Mouse (Mus musculus) liver, embryonic 15.5 days (tissue): ENCODE measurements around the gene Sorcs2. TPM values are rescaled to one million over a fixed set of nuclear protein-coding genes. Genes with fewer than 3 reads are reported as not detected.
"Not testable (repeated sequence)": the region's sequence is repeated elsewhere in the genome, so short reads cannot be mapped to it uniquely, and the experiment has no call there.

Experiments
- ATAC-seq: fragments of 200-750 bp; cut with Nextera tagmentation; 2 replicates; pipeline ENCODE4 v1.8.0; 2017; ENCODE audit warnings: moderate number of reproducible peaks, mild to moderate bottlenecking, moderate library complexity; ENCODE audit not compliant: insufficient read depth
- H3K27ac ChIP-seq: fragments of 300-500 bp; sonication (generic); replicated peaks from 2 replicates; pipeline ENCODE4 v1.5.1; 2015; ENCODE audit warnings: mild to moderate bottlenecking, inconsistent platforms
- H3K27me3 ChIP-seq: fragments of 300-500 bp; sonication (generic); 2 replicates; pipeline ENCODE4 v1.6.1; 2015; ENCODE audit warnings: mild to moderate bottlenecking, inconsistent platforms
- H3K36me3 ChIP-seq: fragments of 300-500 bp; sonication (generic); replicated peaks from 2 replicates; pipeline ENCODE4 v1.6.1; 2015; ENCODE audit warnings: moderate library complexity, mild to moderate bottlenecking, inconsistent platforms
- H3K4me1 ChIP-seq: fragments of 300-500 bp; sonication (generic); replicated peaks from 2 replicates; pipeline ENCODE4 v1.6.1; 2015; ENCODE audit warnings: inconsistent platforms
- H3K4me2 ChIP-seq: fragments of 300-500 bp; sonication (generic); 2 replicates; pipeline ENCODE4 v1.6.1; 2015; ENCODE audit warnings: moderate library complexity, mild to moderate bottlenecking, inconsistent platforms
- H3K4me3 ChIP-seq: fragments of 300-500 bp; sonication (generic); replicated peaks from 2 replicates; pipeline ENCODE4 v1.5.1; 2015; ENCODE audit warnings: mild to moderate bottlenecking, inconsistent platforms
- H3K9ac ChIP-seq: fragments of 300-500 bp; sonication (generic); 2 replicates; pipeline ENCODE4 v1.6.1; 2015; ENCODE audit warnings: moderate library complexity, mild to moderate bottlenecking, inconsistent platforms
- H3K9me3 ChIP-seq: fragments of 300-500 bp; sonication (generic); replicated peaks from 2 replicates; pipeline ENCODE4 v1.6.1; 2016; ENCODE audit warnings: inconsistent platforms
- WGBS: fragments of 180-500 bp; shearing (Covaris S2); methylation state at CpG from one replicate; pipeline ENCODE4 v1.1.7; 2015; ENCODE audit warnings: mixed read lengths; ENCODE audit not compliant: insufficient replicate concordance; 5-methylcytosine and 5-hydroxymethylcytosine counted together
- polyA plus RNA-seq: library from polyadenylated mRNA; unstranded; fragments of >200 nt; fragmentation: Nextera tagmentation; extraction: Ambion mirVana; gene quantifications from 2 replicates; pipeline ENCODE4 v1.2.1, GENCODE M21; 2015

Gene Sorcs2
- polyA plus RNA-seq, 1 experiment from 2014 or later = 0.55 TPM

GRCm38 (mm10) chr5:36257008-36257407, 140.9 kb downstream of the Sorcs2 start:
- Histone ChIP-seq H3K27me3 (no peaks in the 10 kb centered on the region), H3K9me3 (no peaks in the 10 kb centered on the region), H3K36me3 (no peaks in the 10 kb centered on the region), H3K4me2 (no peak overlapping the region), H3K4me1 (peaks cover 7% of the 10 kb centered on the region), H3K4me3 (no peak overlapping the region), H3K27ac (no peak overlapping the region), H3K9ac (no peak overlapping the region)
- ATAC-seq = no peak
- 50% methylated on average over 5 of the region's 5 CpGs for WGBS

GRCm38 (mm10) chr5:36254642-36255516, 143.1 kb downstream of the Sorcs2 start:
- no peak overlapping the region for H3K9ac ChIP-seq
- H3K4me2 ChIP-seq = no peak overlapping the region
- H3K4me3 ChIP-seq = no peak overlapping the region
- H3K4me1 ChIP-seq = peaks cover 3% of the 10 kb centered on the region
- H3K9me3 ChIP-seq = no peaks in the 10 kb centered on the region
- H3K27me3 ChIP-seq = no peaks in the 10 kb centered on the region
- no peak for ATAC-seq
- H3K27ac ChIP-seq = no peak overlapping the region
- 62% methylated on average over 18 of the region's 18 CpGs for WGBS
- no peaks in the 10 kb centered on the region for H3K36me3 ChIP-seq

DNA sequence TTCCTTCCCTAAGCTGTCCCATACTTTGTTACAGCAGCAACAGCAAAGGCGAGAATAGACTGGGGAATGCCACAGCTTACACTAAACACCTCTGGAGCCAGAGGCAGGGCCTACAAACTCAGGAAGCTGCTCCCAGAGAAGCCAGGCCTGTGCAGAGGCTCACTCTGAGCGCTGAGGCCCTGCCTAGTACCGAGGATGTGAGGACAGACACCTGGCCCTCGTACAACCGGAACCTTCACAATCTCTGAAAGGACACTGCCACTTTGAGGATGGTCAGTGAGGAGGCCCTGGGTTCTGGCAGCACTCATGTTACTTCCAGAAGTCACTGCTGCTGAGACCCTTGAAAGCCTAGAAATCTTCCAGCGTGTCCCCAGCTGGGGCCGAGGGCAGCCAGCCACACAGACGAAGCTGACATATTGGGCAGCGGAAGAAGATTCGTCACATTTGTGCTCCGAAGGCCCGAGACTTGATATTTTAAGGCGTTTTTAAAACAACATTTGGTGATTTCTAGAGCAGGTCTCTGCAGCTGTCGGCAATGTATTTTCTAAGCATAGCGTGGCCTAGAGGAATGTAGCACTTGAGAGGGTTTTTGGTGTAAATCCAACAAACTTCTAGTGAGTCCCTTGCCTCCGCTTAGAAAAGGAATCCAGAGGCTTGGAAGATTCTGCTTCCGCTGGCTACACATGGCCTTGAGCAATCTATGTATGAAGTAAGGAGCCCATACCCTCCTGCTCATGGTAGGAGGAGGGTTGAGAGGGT, 145.0 kb downstream of the Sorcs2 start:
- Histone ChIP-seq H3K4me2 (no peak overlapping the region), H3K27me3 (no peaks in the 10 kb centered on the region), H3K9me3 (no peaks in the 10 kb centered on the region), H3K27ac (no peak overlapping the region), H3K36me3 (no peaks in the 10 kb centered on the region), H3K9ac (no peak overlapping the region), H3K4me3 (no peak overlapping the region), H3K4me1 (no peaks in the 10 kb centered on the region)
- 72% methylated on average over 17 of the region's 17 CpGs for WGBS
- ATAC-seq = no peak

DNA sequence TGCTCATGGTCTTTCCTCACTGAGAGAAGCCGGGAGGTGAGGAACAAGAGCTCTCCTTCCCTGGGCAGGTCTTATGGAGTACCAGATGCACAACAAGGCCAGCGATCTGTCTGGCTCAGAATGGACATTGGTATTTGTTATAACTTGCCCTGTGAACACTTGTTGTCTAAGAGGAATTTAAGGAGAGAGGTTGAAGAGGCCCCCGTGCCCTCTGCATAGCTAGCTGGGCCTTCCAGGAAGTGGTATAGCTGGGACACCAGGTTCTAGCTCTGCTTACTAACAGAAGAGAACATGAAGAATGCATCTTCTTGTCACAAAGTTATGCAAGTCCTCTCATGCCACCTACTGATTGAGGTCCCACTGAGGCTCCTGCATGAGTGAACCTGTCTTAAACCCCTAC, 149.9 kb downstream of the Sorcs2 start:
- no peaks in the 10 kb centered on the region for H3K27me3 ChIP-seq
- H3K27ac ChIP-seq = no peak overlapping the region
- no peak overlapping the region for H3K9ac ChIP-seq
- H3K4me3 ChIP-seq = no peak overlapping the region
- H3K9me3 ChIP-seq = no peaks in the 10 kb centered on the region
- no peak for ATAC-seq
- 54% methylated on average over 3 of the region's 3 CpGs for WGBS
- no peak overlapping the region for H3K4me2 ChIP-seq
- H3K4me1 ChIP-seq = no peaks in the 10 kb centered on the region
- no peaks in the 10 kb centered on the region for H3K36me3 ChIP-seq

GRCm38 (mm10) chr5:36237526-36237925, 160.4 kb downstream of the Sorcs2 start:
- not testable (repeated sequence) for H3K27ac ChIP-seq, H3K9ac ChIP-seq, H3K9me3 ChIP-seq, H3K36me3 ChIP-seq, ATAC-seq, H3K4me2 ChIP-seq, H3K27me3 ChIP-seq, H3K4me3 ChIP-seq, H3K4me1 ChIP-seq
- 84% methylated on average over 9 of the region's 10 CpGs for WGBS

DNA sequence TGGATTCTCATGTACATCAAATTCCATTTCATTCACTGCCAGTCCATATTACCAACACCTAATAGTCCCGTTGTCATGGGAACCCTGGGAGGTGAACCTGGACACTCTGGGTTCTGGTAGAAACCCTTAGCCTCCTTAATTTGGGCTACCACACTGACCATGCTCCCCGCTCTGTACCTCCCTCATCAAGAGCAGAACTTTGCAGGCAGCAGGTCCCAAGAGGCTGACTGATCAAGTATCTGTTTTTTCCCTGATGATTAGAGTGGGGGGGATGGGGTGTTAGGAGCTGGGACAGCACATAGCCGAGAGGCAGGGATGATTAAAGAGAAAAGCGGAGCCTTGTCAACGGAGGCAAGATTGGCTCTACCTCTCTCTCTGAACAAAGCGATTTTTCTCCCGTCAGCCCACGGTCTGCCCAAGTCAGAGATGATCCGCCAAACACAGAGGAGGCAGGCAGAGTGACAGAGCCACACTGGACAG, 167.6 kb downstream of the Sorcs2 start:
- H3K4me3 ChIP-seq = no peak overlapping the region
- H3K4me1 ChIP-seq = no peaks in the 10 kb centered on the region
- H3K4me2 ChIP-seq = no peak overlapping the region
- no peaks in the 10 kb centered on the region for H3K27me3 ChIP-seq
- H3K36me3 ChIP-seq = no peaks in the 10 kb centered on the region
- H3K9ac ChIP-seq = no peak overlapping the region
- WGBS = 65% methylated on average over 9 of the region's 9 CpGs
- no peaks in the 10 kb centered on the region for H3K9me3 ChIP-seq
- no peak for ATAC-seq
- no peak overlapping the region for H3K27ac ChIP-seq

DNA sequence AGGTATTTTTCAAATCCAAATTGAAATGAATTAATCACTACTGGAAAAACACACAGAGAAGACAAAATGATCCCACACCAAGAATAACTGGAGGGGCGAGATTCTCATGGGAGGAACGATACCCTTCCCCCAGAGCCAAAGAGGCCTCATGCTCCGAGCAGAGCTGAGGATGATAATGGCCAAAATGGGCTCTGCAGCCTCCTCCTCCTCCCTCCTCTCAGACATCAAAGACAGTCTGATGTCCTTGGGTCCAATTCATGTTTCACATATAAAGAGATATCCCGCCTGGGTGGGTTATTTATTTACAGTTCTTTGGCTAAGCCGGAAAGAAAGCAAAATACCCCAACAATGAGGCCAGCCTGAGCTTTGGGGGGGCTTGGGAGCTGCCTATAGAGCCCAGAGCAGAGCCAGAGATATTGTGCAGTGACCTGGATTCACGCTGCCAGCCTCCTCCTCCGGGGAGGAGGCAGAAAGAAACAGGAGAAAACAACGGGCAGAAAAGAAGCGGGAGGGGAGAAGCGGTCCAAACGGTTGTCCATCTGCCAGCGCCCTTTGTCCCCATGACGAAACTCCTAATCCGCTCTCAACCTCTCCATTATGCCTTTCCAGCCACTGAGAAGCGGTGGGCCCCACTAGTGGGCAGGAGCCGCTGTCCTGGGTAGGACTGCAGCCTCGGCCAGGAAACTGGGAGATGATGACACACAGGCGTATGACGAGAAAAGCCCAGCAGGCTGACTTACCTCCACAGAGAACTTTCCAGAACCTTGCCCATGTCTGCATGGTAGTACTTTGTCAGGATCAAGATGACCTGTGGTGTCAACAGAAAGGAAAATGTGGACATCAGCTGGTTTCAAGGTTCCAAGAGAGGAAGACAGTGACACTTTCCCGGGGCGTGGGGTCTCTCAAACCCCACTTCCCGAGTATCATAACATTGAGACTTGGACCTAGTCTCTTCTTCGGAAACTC, 169.3 kb downstream of the Sorcs2 start:
- Histone ChIP-seq H3K27ac (no peak overlapping the region), H3K27me3 (no peaks in the 10 kb centered on the region), H3K4me3 (no peak overlapping the region), H3K4me2 (no peak overlapping the region), H3K36me3 (no peaks in the 10 kb centered on the region), H3K9ac (no peak overlapping the region), H3K9me3 (no peaks in the 10 kb centered on the region), H3K4me1 (no peaks in the 10 kb centered on the region)
- 61% methylated on average over 23 of the region's 23 CpGs for WGBS
- ATAC-seq = no peak

- no peaks in the 10 kb centered on the region for H3K4me1 ChIP-seq
- no peak for ATAC-seq
- no peaks in the 10 kb centered on the region for H3K9me3 ChIP-seq
- WGBS = 53% methylated on average over 11 of the region's 11 CpGs
- H3K36me3 ChIP-seq = no peaks in the 10 kb centered on the region
- no peak overlapping the region for H3K4me2 ChIP-seq
- no peak overlapping the region for H3K27ac ChIP-seq
- H3K27me3 ChIP-seq = no peaks in the 10 kb centered on the region
- no peak overlapping the region for H3K4me3 ChIP-seq
- H3K9ac ChIP-seq = no peak overlapping the region
Measured at GRCm38 (mm10) chr5:36226296-36226695, 171.6 kb downstream of the Sorcs2 start.

GRCm38 (mm10) chr5:36225855-36226254, 172.1 kb downstream of the Sorcs2 start:
- no peak overlapping the region for H3K4me3 ChIP-seq
- no peak overlapping the region for H3K9ac ChIP-seq
- no peak overlapping the region for H3K4me2 ChIP-seq
- H3K9me3 ChIP-seq = no peaks in the 10 kb centered on the region
- H3K27ac ChIP-seq = no peak overlapping the region
- no peak for ATAC-seq
- no peaks in the 10 kb centered on the region for H3K4me1 ChIP-seq
- no peaks in the 10 kb centered on the region for H3K27me3 ChIP-seq
- WGBS = 66% methylated on average over 7 of the region's 7 CpGs
- no peaks in the 10 kb centered on the region for H3K36me3 ChIP-seq

GRCm38 (mm10) chr5:36223787-36224186, 174.2 kb downstream of the Sorcs2 start:
- Histone ChIP-seq H3K4me1 (no peaks in the 10 kb centered on the region), H3K27me3 (no peaks in the 10 kb centered on the region), H3K4me2 (no peak overlapping the region), H3K27ac (no peak overlapping the region), H3K4me3 (no peak overlapping the region), H3K36me3 (no peaks in the 10 kb centered on the region), H3K9me3 (no peaks in the 10 kb centered on the region), H3K9ac (no peak overlapping the region)
- no peak for ATAC-seq
- WGBS = 54% methylated on average over 6 of the region's 6 CpGs
